Mouse (Mus musculus) spleen, adult 18-20 months (tissue): ENCODE measurements around the gene Cx3cr1.

Experiments used
- DNase-seq, 2 experiments: peaks; one replicate each; pipeline ENCODE4 v3.0.0; 2022; ENCODE audit warnings: mixed read lengths in 2 of 2

Gene Cx3cr1

DNA sequence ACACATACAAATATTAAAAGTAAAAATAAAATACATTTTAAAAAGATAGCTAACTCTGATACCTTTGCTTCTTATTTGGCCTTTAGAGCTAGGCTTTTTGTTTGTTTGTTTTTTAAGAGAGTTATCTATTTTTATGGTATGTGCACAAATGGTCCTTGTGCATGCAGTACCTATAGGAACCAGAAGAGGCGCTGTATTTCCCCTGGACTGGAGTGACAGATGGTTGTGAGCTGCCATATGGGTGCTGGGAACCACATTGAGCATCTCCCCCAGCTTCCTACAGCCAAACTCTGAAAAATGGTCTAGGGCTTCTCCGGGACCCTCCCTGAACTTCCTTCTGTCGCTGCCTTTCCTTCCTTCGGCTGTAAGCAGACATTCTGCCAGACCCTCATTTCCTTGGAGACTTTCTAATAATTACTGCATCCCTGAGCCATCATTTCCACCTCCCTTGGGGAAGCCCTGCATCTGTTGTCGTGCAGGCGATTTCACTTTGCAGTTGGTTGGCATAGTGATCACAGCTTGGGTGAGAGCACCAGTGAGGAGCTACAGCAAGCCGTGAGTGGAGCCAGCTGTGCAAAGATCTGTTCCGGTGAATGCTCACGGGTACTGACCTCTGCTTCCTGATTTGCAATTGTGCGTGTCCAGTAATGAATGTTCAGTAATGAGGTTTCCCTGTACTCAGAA, 217.2 kb downstream of the Cx3cr1 start:
- no peak for DNase-seq
